Mouse (Mus musculus) right cerebral cortex, postnatal 25 days (tissue): ENCODE measurements around the gene Mrps27.

ENCODE experiments used
- DNase-seq: peaks from one replicate; pipeline ENCODE4 v3.0.0; 2022

Gene Mrps27

DNA sequence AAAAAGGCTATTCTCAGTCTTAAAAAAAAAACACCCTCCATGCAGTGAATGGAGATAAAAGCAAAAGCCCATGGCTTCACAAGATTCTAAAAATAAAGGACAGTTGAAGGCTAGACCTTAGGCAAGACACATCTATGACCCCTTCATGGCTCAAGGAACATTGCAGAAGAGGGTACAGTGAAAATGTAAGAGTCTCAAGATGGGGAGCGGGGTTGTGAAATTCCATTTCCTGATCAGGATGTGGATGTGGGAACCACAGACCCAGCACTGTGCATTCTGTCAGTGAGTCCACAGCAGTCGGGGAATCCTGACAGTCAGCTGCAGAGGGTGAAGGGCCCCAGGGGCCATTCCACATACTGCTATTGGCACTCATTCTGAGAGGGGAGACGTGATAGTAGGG lies 48.5 kb downstream of the Mrps27 start:
- no peak for DNase-seq

DNA sequence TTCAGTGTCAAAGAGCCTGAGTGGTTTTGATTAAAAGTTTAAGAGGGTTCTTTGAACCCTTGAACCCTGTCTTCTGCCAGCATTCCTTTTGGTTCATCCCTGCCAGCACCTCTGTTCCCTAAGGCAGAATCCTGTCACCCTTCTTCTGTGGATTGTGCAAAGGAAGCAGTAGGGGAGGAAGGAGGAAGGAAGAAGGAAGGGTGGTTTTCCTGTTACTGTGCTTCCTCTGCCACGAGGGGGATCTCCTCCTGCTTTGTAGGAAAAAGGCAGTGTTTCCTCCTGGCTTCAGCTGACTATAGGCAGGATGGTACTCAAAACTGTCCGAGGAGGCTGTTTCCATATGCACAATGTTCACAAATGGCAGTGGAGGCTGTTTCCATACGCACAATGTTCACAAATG lies 50.1 kb downstream of the Mrps27 start:
- DNase-seq, result no peak

GRCm38 (mm10) chr13:99395531-99395930 lies 50.9 kb downstream of the Mrps27 start:
- no peak for DNase-seq

GRCm38 (mm10) chr13:99397228-99397627 lies 52.6 kb downstream of the Mrps27 start:
- no peak for DNase-seq

- DNase-seq, result no peak
These were observed 53.6 kb downstream of the Mrps27 start for GRCm38 (mm10) chr13:99398149-99398701.

DNA sequence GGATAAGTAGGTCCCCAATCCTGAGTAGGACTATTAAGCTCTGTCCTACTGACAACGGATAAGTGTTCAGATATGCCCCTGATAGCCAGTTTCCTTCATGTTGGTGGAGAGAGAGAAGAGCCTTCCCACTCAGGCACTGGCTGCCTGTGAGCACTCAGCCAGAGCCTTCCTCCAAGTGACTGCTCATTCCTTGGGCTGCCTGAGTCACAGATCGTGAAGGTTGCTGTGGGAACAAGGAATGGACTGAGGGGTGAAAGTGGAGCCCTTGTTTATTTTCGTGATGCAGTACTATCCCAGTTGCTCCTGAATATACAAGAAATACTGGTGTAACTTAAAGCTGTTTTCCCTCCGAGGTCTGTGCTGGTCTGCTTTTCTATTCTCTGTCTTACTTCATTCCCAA lies 54.8 kb downstream of the Mrps27 start:
- DNase-seq, result no peak

- DNase-seq, result no peak
These were observed 64.6 kb downstream of the Mrps27 start for GRCm38 (mm10) chr13:99409216-99409615.

GRCm38 (mm10) chr13:99410611-99411515 lies 66.3 kb downstream of the Mrps27 start:
- no peak for DNase-seq

GRCm38 (mm10) chr13:99411761-99412160 lies 67.2 kb downstream of the Mrps27 start:
- no peak for DNase-seq

- no peak for DNase-seq
These were observed 68.0 kb downstream of the Mrps27 start for GRCm38 (mm10) chr13:99412477-99413080.

DNA sequence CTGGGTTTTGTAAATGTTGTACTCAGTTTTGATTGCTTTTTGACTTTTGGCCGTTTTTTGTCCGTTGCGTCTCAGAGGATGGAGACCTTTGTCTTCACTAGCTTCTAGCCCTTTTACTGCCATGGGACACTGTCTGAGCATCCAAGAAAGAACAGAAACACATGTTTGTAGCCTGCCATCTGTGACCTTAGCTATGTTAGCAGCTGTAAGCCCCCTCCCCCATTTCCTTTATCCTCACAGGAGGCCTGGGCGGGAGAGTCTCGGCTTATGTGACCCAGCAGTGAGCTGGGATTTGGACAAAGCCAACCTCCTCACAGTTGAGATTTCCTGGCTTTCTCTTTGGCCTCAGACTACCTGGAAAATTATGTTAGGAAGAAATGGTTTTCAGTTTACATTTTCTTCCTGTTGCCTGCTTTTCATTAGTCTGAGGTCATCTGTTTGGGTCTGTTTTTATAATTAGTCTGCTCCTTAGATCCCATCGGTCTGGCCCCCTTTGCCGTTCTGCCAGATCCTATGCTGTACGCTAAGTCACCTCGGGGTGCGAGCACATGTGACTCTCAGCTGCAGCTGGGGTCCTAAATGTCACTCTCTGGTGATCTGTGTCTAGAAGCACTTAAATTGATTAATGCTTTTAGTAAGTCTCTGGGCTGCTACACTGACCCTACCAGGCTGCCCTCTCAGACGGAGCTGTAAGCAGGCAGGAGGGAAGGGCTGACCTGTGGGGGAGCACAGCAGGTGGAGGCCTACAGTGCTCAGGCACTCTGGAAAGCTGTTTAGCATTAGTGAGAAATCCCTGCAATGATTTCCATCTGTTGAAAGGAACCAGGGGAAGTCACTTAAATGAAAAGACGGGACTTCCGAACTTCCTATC lies 69.1 kb downstream of the Mrps27 start:
- DNase-seq, result no peak

DNA sequence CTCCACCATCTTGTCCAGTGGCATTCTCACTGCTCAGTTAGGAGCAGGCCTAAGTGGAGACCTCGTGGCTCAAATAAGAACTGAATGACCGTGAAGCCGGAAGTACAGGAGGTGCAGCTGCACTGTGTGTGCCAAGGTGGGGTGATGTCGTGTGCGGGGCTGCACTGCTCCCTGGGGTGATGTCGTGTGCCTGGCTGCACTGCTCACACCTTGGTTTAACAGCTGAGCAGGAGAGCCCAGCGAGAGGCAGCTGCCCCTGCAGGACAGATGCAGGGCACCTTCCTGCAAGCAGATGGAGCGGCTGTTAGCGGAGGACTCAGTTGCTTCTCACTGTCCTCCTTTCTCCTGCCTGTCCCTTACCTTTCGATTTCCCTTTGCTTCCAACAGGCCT lies 69.8 kb downstream of the Mrps27 start:
- DNase-seq, result no peak

DNA sequence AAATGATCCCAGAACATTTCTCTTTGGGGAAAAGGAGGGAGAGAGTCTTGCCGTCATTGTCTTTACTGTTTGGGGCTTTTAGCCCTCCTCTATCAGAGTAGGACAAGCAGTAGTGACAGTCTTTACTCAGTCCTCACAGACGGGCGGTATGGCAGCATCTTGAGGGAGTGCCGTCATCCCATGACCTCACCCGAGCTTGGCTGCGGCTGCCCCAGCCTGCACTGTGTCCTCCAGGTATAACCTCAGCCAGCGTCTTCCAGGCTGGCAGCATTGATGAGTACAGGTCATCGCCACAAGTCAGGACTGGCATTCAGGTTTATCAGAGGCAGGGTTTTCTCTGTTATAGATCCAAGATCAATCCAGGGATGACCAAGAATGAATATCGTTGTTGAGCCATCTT lies 72.0 kb downstream of the Mrps27 start:
- no peak for DNase-seq

- no peak for DNase-seq
These were observed 79.0 kb downstream of the Mrps27 start for GRCm38 (mm10) chr13:99423581-99423980.

- DNase-seq, result no peak
These were observed 88.8 kb downstream of the Mrps27 start for GRCm38 (mm10) chr13:99433068-99434008.

DNA sequence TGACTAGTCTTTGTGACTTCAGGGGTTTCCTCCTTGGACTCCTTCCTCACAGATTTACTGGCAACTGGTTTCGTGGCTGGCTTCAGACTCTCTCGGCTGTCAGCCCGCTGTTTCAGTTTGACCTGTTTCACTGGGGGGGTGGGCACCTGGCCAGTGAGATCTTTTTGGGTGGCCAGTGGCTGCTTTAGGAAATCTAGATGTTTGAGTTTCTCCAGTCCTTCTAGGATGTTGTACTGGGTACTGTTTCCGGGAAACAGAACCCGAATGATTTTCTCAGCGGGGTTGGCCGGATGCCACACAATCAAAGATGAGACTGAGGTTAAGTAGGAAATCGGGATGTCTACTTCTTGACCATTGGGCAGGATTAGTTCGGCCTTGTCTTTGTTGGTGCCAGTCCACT lies 89.9 kb downstream of the Mrps27 start:
- no peak for DNase-seq

DNA sequence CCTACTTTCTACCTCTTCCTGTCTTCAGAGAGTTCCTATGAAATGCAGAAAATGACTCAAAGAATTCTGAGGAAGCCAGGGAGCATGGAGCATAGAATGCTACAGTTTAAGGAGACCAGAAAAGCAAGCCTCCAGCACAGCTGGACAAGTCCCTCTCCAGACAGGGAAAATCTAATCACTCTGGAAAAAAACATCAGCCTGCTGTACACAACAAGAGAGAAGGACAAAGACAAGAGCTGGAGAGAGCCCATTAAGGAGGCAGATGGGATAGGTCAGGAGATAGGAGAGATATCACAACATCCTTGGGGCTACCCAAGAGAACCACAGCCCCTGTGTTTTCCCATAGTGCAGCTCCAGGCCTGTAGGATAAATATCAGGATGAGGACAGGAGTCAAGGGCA lies 92.5 kb downstream of the Mrps27 start:
- no peak for DNase-seq

GRCm38 (mm10) chr13:99439357-99439756 lies 94.8 kb downstream of the Mrps27 start:
- no peak for DNase-seq

DNA sequence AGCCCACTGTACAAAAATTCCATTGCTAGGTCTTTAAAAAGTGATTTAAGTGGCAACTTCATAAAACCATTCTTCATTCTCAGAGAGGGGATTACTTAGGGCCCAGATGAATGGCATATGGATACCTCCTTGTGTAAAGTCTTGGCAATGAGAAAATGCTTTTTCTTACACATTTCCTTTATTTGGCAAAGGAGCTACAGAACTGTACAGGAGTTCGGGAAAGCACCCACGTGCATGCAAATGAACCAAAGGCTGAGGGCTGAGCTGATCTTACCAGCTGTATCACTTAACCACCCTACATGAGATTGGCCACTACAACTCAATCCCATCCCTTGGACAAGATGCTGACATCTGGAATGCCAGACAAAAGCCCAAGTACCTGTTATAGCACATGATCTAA lies 95.6 kb downstream of the Mrps27 start:
- no peak for DNase-seq

DNA sequence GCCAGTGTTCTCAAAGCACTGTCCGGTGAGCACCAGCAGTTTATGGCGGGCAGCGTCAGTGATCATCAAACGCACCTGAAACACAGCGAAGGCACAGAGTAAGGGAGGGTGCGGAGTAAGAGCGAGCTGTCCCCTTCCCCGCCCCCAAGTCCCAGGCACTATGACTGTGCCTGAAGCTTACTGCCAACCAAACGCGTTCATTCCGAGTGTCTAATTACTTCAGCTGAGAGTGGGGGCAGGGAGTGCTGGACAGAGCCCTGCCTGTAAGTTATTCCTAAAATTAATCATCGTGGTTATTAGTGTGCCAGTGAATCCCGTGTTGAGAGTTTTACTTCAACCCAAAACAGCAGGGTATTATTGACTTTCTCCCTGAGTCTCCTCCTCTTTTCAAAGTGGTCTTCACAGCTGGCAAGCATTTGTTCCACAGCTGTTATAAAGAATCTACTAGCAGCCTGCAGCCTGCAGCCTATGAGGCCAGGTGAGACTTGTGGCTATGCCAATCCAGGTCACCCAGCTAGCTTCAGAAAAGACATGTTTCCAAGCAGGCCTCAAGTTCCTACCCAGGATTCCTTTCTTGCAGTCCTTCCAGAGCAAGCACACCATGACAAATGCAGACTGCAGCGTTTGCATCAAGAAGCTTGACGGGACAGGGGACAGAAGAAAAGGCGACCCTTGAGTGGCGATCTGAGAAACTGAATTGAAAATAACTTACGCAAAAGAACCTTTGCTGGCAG lies 97.3 kb downstream of the Mrps27 start:
- no peak for DNase-seq
